Mouse (Mus musculus): ENCODE data around the gene Terb1.

Terb1 gene

DNA sequence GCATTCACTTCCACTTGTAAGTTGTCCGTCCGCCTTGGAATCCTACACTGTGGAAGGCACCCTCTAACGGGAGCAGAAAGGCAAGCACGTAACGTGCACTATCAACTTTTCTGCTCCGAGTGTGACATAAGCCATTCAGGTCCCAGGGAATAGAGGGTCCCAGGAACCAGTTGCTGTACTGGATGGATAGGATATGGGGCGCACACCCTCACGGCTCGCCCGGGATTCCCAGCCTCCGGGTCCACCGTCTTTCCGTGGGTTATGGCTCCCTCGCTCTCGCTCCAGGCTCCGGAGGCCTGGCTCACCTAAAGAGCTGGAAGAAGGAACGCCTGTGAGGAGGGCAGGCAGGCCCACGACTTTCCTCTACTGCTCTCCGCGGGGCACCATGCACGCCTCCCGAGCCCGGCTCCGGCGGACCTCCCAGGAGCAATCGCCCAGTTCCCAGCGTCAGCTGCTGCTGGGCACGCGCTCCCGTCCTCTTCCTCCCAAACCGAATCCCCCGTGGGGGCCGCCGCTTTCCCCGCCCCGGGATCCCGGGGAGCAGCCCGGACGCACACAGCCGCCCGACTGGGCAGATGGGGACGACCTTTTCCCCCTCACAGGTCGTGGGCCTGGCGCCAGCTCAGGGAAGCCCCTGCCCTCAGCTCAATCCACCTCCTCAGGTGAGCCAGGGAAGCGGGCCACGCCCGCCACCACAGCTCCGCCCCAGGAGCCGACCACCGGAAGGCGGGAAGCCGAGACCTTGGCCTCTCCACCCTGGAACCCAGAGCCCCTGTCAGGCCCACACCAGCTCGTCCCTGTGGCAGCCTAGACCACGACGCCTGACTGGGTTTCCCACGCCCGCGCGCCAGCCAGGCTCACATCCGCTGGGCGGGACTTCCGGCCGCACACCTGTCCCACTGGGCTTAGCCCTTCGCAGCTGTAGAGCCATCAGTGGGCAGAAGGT, at the start of gene Terb1:
TSS of gene Terb1 (minus strand) at position 850 of the 946 bp plus-strand sequence.
- WGBS, result 3% methylated on average over 64 of the region's 64 CpGs

DNA sequence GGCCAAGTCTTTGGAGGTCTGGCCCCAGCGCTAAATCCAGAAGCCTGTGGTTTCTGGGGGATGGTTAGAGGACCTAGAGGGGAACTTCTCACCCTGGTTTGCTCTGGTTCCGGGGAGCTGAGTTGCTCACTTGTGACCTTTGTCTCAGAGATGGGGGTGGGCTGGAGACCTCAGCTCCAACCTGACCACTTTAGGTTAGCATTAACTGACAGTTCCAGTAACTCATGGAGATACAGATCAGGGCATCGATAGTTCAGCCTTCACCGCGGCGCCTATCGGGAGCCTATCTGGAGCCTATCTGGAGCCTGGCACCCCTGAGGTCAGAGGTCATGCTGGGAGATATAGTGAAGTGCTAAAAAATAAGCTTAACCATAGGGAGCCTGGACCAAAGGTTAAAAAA, 47.5 kb upstream of the Terb1 start:
- 92% methylated on average over 7 of the region's 7 CpGs for WGBS

DNA sequence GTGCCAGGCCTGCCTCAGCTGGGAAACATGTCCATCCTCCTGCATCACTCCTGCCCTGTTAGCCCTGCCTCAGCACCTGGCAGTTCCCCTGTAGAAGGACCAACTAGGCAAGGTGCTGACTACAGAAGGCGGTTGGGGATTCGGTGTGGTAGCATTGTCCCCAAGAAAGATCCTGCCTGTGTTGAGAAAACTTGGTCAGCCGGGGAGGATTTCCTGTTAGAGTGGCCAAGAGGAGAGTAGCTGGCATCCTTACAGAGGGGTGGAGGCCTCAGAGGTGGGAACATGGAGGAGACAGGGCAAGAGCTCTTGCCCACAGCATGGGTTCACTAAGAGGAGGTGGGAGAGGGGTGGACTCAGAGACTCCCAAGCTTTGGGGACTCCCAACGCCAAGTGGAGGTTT, 45.5 kb upstream of the Terb1 start:
- 79% methylated on average over 4 of the region's 4 CpGs for WGBS

DNA sequence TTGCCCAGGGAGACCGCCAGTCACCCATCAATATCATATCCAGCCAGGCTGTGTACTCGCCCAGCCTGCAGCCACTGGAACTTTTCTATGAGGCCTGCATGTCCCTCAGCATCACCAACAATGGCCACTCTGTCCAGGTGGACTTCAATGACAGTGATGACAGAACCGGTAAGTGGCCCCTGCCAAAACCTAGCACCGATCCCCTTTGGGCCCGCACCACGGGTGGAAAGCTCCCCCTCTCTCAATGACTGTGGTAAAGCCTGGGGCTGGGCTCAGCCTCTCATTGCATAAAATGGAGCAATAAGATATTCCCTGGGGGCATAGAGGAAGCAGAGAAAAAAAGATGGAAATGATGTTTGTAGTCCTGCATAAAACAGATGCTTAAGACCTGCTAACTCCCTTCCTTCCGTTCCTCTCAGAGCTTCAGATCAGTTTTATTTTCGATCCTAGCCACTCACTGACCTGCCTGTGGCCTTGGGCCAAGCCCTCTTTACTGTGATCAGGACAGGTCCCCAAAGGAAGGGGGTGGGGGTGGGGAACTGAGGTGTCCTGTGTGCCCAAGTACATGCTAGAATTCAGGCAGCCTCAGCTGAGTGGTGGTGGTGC, 33.8 kb upstream of the Terb1 start:
- 83% methylated on average over 8 of the region's 8 CpGs for WGBS

DNA sequence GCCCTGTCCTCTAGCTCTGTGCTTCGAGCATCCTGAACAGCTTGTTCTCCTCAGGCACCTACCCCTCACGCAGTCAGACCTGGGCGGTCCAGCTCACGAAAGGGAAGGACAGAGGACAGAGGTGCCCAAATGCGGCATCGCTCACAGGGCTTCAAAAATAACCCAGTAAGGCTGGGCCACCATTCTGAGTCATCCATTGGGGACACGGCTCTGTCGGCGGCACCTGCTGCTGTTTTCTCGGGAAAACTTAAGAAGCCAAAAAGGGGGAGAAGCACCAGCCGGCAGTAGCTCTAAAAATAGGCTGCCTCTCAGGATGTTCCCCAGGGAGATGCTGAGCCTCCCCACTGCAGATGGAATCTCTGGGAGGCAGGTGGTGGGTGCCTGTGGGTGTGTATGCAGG, 32.5 kb upstream of the Terb1 start:
- WGBS, result 10% methylated on average over 11 of the region's 11 CpGs

DNA sequence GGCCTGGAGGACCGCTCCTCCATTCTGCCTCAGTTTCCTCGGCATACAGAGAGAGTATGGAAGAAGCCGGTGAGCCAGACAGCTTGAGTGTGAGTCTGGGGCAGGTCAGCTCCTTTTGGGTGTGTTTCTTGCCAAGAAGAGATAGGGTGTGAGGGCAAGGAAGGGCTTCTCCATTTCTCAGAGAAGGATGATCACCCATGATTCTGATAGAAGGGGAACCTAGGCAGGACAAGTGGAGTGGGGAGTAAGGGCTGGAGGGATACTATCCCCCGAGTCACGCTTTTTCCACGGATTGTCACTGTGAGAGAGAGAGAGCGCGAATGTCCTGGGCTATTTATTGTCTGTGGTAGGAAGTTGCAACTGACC, 31.8 kb upstream of the Terb1 start:
- WGBS, result 6% methylated on average over 8 of the region's 8 CpGs

DNA sequence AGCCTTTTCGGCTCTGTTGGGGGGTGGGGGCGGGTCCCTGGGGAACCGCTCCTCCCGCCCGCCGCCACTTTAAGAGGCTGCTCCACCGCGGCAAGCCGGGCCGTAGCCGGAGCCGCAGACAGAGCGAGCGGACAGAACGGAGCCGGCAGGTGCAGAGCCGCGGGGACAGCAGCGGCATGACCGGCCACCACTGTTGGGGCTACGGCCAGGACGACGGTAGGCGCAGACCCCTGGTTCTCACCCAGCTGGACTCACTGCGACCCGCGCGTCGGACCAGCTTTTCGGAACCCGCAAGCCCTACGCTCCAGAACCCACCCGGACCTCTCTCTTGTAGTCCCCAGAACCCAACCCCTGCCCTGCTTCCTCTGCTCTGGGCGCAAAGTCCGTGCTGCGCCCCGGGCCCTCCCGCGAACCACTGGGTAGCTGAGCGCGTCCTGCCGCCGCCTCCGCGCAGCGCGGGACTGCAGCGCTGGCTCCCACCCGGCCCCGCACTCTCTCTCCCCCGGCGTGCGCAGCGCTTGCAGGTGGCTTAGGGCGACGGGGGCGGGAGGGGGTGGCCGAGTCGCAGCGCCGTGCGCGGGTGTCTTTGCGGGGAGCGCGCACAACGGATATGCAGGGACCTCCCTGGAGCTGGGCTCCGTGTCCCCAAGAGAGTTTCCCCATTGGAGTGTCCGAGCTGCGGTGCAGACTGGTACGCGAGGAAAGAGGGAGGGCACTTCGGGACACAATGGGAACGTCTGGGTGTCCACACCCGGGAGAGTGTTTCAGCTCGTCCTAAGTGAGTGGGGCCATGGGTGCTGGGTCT, 31.2 kb upstream of the Terb1 start:
- WGBS, result under 1% methylated on average over 76 of the region's 76 CpGs

DNA sequence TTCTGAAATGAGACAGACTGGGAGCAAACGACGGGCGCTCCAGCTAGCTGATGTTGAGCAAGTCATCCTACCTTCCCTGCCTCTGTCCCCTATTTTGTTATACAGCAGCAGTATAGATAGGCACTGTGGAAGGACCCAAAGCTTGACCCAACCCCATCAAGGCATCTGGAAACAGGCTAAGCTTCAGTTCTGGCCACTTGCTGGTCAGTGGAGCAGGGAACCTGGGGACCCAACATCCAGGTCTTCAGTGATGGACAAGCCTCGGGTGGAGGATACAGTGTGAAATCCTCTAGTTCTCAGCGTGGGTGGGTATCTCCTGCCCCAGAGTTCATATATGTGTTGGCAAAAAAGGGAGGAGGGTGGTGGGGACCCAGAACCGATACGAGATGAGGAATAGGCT, 30.5 kb upstream of the Terb1 start:
- 46% methylated on average over 7 of the region's 7 CpGs for WGBS

DNA sequence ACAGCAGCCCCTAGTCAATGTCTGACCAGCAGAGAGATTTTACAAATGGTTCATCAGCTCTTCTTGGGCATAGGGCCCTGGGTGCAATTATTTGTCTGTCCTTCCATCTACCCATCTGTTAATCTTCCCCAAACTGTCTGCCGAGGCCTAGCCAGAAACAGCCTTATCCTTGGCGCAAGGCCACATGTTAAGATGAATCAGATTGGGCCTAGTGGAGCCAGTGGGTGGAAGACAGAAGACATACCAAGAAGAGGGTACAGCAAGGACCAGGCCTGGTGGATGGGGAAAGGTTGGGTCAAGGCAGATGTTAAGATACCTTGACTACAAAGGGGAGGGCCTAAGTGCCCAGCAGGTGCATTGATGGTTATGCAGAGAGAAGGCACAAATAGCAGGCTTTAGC, 29.9 kb upstream of the Terb1 start:
- 41% methylated on average over 2 of the region's 2 CpGs for WGBS

DNA sequence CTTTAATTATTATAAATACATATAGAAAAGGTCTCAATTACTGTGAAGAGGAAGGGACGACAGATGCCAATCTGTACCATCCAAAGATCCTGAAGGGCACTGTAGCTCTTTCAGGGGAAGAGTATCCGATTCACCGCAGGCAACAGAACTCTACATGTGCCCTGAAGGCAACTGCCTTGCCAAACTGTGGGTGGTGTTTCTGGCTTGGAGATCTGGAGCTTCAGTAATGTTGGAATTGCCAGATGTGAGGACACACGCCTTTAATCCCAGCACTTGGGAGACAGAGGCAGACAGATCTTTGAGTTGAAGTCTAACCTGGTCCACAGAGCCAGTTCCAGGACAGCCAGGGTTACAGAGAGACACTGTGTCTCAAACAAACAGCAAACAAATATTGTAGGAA, 29.2 kb upstream of the Terb1 start:
- WGBS, result 61% methylated on average over 4 of the region's 4 CpGs

DNA sequence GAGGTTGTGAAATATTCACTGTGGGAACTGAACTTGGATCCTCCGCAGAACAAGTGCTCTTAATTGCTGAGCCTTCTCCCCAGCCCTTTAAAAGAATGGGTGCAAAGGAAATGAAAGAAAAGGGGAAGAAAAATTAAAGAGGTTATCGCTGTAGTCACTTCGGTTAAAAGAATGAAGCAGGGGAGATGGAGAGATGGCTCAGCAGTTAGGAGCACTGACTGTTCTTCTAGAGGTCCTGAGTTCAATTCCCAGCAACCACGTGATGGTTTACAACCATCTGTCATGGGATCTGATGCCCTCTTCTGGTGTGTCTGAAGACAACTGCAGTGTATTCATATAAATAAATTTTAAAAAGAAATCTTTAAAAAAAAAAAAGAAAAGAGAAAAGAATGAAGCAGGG, 26.3 kb upstream of the Terb1 start:
- WGBS, result 80% methylated on average over 4 of the region's 4 CpGs

DNA sequence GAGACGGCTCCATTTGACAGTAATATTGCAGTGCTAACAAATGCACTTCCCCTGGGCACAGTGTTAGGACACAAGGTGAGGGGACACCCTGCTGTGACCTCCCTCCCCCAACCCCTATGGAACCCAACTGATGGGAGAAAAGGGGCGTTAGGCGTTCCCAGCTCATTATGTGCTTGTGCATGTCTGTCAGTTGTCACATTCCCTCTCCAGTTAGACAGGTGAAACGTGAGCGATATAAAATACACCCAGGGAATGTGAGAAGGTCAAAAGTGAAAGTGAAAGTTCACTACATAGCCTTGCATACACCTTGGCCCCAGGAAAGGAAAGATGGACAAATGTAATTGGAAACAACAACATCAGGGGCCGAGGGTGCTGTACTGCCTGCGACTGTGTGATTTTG, 25.7 kb upstream of the Terb1 start:
- 37% methylated on average over 7 of the region's 7 CpGs for WGBS

DNA sequence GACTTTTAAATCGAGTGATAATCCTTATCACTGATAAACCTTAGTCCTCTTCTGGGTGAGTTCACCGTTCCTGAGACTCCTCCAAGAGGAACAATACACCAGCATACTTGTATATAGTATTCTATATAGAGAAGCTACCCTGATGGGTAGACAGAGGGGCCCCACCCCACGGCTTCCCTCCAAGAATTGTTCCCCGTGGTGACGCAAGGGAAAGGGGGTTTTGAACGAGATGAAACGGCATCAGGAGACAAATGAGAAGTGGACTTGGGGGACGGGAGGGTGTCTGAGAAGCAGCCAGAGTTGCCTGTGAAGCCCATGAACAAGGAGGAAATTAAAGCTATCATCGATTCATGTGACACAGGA, 25.1 kb upstream of the Terb1 start:
- WGBS, result 4% methylated on average over 9 of the region's 9 CpGs

DNA sequence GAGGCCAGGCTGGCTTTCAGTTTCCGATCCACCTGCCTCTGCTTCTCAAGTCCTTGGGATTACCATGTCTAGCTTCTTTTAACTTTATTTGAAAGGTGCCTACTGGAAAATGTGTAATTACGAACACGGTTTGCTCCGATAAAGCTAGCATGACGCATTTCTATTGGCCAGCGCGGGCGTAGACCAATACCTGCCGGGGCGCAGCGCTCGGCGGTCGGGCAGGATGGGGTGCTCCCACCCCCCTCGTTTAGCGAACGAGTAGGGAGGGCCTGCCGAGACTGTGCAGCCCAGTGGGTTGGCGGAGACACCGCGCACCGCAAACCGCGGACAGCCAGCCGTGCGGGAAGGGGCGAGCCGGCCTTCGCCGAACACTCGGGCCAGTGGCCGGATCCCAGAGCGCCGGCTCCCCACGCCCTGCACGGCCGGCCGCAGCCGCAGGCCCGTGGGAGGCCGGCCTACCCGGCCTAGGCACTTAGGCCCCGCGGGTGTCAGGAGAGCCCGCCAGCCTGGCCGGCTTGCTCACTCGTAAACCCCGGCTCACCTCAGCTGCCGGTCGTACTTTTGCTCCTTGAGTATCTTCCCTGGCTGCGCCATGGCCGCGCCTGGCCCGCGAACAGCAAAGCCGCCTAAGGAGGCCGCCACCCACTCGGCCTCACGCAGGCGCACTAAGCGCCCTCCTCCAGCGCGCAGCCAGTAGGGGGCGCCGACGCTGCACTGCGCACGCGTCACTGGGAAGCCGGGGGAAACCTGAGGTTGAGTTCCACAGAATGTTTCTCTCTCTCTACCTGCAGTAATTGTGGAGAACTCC, 24.5 kb upstream of the Terb1 start, which contains the start of the genes Nae1 and Car7:
TSS of gene Nae1 (minus strand) at position 667 of the 808 bp plus-strand sequence.
TSS of gene Car7 (plus strand) at position 719 of the 808 bp plus-strand sequence.
- under 1% methylated on average over 70 of the region's 70 CpGs for WGBS

DNA sequence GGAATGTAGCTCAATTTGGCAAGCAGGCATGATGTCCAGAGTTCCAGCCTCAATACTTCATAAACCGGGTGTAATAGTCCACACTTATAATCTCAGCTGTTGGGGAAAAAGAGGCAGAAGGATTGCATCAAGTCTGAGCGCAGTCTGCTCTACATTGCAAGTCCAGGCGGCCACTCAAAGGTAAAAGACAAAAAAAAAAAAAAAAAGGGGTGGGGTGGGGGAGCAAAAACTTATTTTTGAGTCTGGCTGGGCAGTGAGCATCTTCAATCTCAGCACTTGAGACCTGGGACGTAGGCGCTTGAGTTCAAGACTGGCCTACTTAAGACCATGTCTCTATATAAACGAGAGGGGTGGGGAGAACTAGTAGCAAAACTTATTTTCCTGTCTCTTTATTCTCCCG, 23.8 kb upstream of the Terb1 start:
- 13% methylated on average over 7 of the region's 7 CpGs for WGBS

DNA sequence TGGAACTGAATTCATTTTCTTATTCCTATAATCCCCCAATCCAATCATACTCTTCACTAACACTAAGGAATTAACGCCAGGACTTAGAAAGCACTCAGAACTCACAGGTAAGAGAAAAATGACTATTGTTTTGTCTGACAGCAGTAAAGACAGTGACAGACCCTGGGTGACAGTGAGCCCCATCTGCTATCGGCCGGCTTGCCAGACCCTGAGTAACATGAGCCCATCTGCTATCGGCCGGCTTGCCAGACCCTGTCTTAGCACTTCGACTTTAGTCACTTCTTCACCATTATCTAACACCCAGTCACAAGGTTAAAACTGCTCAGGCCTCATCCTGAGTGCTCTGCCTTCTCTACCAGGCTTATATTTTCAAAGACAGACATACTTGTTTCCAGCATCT, 20.0 kb upstream of the Terb1 start:
- 68% methylated on average over 6 of the region's 6 CpGs for WGBS

DNA sequence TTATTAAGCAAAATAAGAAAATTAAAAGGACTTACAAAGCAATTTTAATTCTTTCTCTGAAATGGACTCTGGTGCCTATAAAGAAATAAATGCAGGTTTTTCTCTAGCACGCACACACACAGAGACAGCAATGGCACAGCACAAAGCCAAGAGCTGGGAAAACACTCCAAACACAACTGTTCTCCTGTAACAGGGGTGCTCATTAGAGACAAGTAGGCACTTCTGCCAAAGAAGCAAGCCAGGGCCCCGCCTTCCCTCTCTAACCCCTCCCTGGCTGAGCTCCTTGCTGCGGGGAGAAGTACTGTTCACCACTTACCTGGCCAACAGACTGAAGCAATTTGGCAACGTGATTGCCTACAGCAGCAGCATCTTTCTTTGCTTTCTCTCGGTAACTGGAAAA, 8.2 kb upstream of the Terb1 start:
- 67% methylated on average over 5 of the region's 5 CpGs for WGBS

DNA sequence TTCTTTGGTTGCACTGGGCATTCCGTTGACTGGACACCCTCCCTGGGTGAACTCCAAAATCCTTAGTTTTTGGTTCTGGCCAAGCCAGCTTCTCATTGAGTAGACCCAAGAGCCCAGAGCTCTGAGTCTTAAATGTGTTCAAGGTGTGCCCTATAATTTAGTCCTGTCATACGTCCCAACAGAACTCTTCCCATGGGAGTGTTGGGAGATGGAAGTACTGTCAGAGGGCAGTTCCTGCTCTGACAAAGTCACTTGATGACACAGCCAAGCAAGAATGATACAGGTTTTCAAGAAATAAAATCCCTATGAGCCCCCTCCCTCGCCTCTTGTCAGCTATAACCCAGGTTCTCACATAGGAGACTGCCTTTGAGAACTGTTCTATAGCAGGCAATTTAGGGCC, 424 bp upstream of the Terb1 start:
- WGBS, result 85% methylated on average over 3 of the region's 3 CpGs

DNA sequence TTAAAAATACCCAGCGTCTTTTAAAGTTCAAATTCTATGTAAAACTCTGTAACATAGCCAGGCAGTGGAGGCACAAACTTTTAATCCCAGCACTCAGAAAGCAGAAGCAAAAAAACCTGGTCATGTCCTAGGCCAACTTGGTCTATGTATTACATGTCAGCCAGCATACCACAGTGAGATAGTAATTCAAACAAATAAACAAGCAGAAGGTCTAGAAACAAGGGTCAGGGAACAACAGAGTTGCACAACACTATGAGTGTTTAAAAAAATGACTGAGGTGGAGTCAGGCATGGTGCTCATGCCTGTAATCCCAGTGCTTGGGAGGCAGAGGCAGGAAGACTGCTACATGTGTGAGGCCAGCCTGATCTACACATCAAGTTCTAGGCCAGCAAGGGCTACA, 30.6 kb downstream of the Terb1 start:
- 62% methylated on average over 1 of the region's 1 CpGs for WGBS

DNA sequence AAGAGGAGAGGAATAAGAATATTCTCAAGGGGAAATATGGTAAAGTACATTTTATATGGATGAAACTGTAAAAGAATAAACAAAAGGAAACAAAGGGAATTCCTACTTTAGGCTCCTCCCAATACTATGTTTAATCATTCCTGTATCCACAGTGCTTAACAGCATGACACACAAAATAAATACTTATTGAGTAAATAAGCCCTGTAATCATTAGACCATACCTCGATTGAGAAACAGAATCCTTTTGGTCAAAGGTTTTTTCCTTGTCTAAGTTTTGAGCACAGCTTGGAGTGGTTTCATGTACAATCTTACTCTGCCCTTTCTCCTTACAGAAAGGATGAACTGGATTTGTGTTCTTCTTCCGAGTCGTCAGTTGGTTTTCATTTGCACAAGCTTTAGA, 37.2 kb downstream of the Terb1 start:
- 82% methylated on average over 3 of the region's 3 CpGs for WGBS

DNA sequence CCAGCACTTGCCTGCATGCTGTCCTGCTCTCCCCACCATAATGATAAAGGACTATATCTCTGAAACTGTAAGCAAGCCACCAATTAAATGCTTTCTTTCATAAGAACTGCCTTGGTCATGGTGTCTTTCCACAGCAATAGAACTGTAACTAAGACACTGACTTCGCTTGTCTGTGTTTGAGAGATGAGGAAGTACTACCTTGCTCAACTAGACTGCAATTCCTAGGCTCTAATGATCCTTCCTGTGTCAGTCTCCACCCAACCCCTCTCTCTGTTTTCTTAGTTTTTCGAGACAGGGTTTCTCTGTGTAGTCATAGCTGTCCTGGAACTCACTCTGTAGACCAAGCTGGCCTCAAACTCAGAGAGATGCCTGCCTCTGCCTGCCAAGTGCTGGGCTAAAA, 42.2 kb downstream of the Terb1 start:
- WGBS, result 69% methylated on average over 2 of the region's 2 CpGs

DNA sequence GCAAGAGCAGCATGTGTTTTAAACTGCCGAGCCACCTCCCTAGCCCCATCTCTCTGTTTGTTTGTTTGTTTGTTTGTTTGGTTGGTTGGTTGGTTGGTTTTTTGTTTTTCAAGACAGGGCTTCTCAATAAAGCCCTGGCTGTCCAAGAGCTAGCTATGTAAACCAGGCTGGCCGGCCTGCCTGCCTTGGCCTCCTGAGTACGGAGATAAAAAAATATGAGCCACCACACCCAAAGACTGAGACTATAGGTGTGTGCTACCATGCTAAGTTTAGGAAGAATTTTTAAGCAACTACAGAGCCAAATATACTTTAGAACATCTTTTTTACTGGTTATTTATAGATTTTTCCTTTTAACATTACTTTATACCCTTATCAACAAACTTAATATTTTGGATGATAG, 57.5 kb downstream of the Terb1 start:
- 90% methylated on average over 3 of the region's 3 CpGs for WGBS
